Mouse (Mus musculus) fibroblast of lung, adult 2 months (primary cell): ENCODE results near the gene Phkg2.
A peak's percentile ranks its signal among the peaks of the same experiment; 100 is the strongest.

Experiments used
- DNase-seq: peaks from one replicate; pipeline ENCODE4 v3.0.0-alpha.2; 2011; ENCODE audit warnings: low read depth

Phkg2 gene

GRCm38 (mm10) chr7:127572895-127573471 is at the start of gene Phkg2:
Phkg2 (plus strand) TSS chr7:127573340.
- DNase-seq = peak; percentile 97

- DNase-seq = no peak
Observed at GRCm38 (mm10) chr7:127541671-127542070, 31.5 kb upstream of the Phkg2 start.

GRCm38 (mm10) chr7:127549116-127549835 is 23.9 kb upstream of the Phkg2 start:
- no peak for DNase-seq

GRCm38 (mm10) chr7:127551558-127551957 is 21.6 kb upstream of the Phkg2 start:
- DNase-seq = no peak

- no peak for DNase-seq
Observed at GRCm38 (mm10) chr7:127560580-127560979, 12.6 kb upstream of the Phkg2 start.

- DNase-seq = no peak
Observed at GRCm38 (mm10) chr7:127561340-127561858, 11.7 kb upstream of the Phkg2 start, which contains the start of gene Tmem265. Tmem265 (plus strand) TSS chr7:127561390.

GRCm38 (mm10) chr7:127564381-127565150 is 8.6 kb upstream of the Phkg2 start:
- peak; percentile 41 for DNase-seq

- DNase-seq = no peak
Observed at GRCm38 (mm10) chr7:127573503-127574008, 416 bp downstream of the Phkg2 start.

- no peak for DNase-seq
Observed at GRCm38 (mm10) chr7:127574115-127574514, 975 bp downstream of the Phkg2 start.

GRCm38 (mm10) chr7:127583260-127583659 is 10.1 kb downstream of the Phkg2 start:
- no peak for DNase-seq

- no peak for DNase-seq
Observed at GRCm38 (mm10) chr7:127585031-127585430, 11.9 kb downstream of the Phkg2 start.

- DNase-seq = no peak
Observed at GRCm38 (mm10) chr7:127586149-127586548, 13.0 kb downstream of the Phkg2 start.

- DNase-seq = no peak
Observed at GRCm38 (mm10) chr7:127587196-127587595, 14.1 kb downstream of the Phkg2 start.

GRCm38 (mm10) chr7:127588011-127588871 is 15.1 kb downstream of the Phkg2 start, which contains the start of the genes Ccdc189 and Rnf40:
Ccdc189 (minus strand) TSS chr7:127588595.
Rnf40 (plus strand) TSS chr7:127588767.
- DNase-seq = peak; percentile 99

GRCm38 (mm10) chr7:127588901-127589300 is 15.8 kb downstream of the Phkg2 start:
- no peak for DNase-seq

- DNase-seq = no peak
Observed at GRCm38 (mm10) chr7:127589637-127590036, 16.5 kb downstream of the Phkg2 start.

- DNase-seq = no peak
Observed at GRCm38 (mm10) chr7:127591108-127591507, 18.0 kb downstream of the Phkg2 start.

- no peak for DNase-seq
Observed at GRCm38 (mm10) chr7:127592575-127592974, 19.4 kb downstream of the Phkg2 start.

GRCm38 (mm10) chr7:127596747-127597146 is 23.6 kb downstream of the Phkg2 start:
- no peak for DNase-seq

GRCm38 (mm10) chr7:127600612-127601011 is 27.5 kb downstream of the Phkg2 start:
- no peak for DNase-seq

- DNase-seq = no peak
Observed at GRCm38 (mm10) chr7:127601735-127602134, 28.6 kb downstream of the Phkg2 start.
